Mouse (Mus musculus) brain, embryonic 14.5 days (tissue): ENCODE data around the gene Ehd1.

Source experiments
- CTCF ChIP-seq: fragments of 200-500 bp; IDR thresholded peaks from 2 replicates; pipeline ENCODE4 v1.5.1; 2012; ENCODE audit warnings: inconsistent platforms, mild to moderate bottlenecking, moderate library complexity, borderline replicate concordance; ENCODE audit not compliant: insufficient read depth, insufficient read length; ENCODE audit errors: extremely low read depth
- POLR2A ChIP-seq: fragments of 200-500 bp; IDR thresholded peaks from 2 replicates; pipeline ENCODE4 v1.6.1; 2012; ENCODE audit warnings: mild to moderate bottlenecking, inconsistent platforms, borderline replicate concordance; ENCODE audit not compliant: poor library complexity, insufficient read depth, insufficient read length, severe bottlenecking; ENCODE audit errors: extremely low read depth

GRCm38 (mm10) chr19:6305517-6306115 is 29.1 kb downstream of the Ehd1 start:
- no peak for TF ChIP-seq POLR2A
- no peak for TF ChIP-seq CTCF
